ENCODE assay signal across 8 mouse cellular contexts in genomic region chr6:8951326-8951695, GRCm38 (mm10). TPM values are rescaled to one million over a fixed set of nuclear protein-coding genes. Genes with fewer than 3 reads are reported as not detected.
A peak's percentile ranks its signal among the peaks of the same experiment; 100 is the strongest.
DNase-seq lines count a peak whose midpoint lies in the region; ATAC-seq and TF ChIP-seq lines count a peak whose summit lies in the region.

No protein-coding gene starts in this region.

- peaks cover 98% of the 10 kb centered on the region for H3K27me3 ChIP-seq in embryonic facial prominence, embryonic 10.5 days (replicated peaks; ENCODE audit: low read depth, poor library complexity, severe bottlenecking)

- peak; percentile 84 for TF ChIP-seq CTCF in layer of hippocampus, adult 2 months (conservative IDR thresholded peaks at IDR 0.05)

- H3K27ac ChIP-seq in embryonic facial prominence, embryonic 10.5 days (replicated peaks) = no peak overlapping the region
- H3K27ac ChIP-seq in layer of hippocampus, adult 2 months = no peak overlapping the region

- H3K36me3 ChIP-seq in embryonic facial prominence, embryonic 10.5 days (replicated peaks) = no peaks in the 10 kb centered on the region

- WGBS in embryonic facial prominence, embryonic 10.5 days = under 1% methylated on average over 24 of the region's 24 CpGs

- no peaks in the 10 kb centered on the region for H3K9me3 ChIP-seq in embryonic facial prominence, embryonic 10.5 days

- ATAC-seq in erythroid progenitor cell, adult 5-6 weeks (replicated peaks; ENCODE audit: low FRiP score, poor library complexity, severe bottlenecking) = no peak

- peak overlapping the region; percentile 56 for H3K4me3 ChIP-seq in embryonic facial prominence, embryonic 10.5 days
- peak overlapping the region; percentile 39 for H3K4me3 ChIP-seq in layer of hippocampus, adult 2 months

- peak; percentile 25 for DNase-seq in CD4-positive helper T cell, adult 2 months (ENCODE audit: low read depth, low spot score)
- DNase-seq in adrenal gland, postnatal 10 days = peak; percentile 78
- peak; percentile 84 for DNase-seq in embryonic facial prominence, embryonic 10.5 days (ENCODE audit: low spot score)
- peak; percentile 38 for DNase-seq in heart, postnatal 4 days
- peak in 1 of 2 experiments; percentile 68 for DNase-seq in layer of hippocampus, adult 2 months (ENCODE audit: low spot score in 2 of 2)
- peak; percentile 25 to 28 for DNase-seq in lung, adult 18-20 months
- peak; percentile 86 for DNase-seq in retina, embryonic 14.5 days (ENCODE audit: low spot score)

- H3K4me1 ChIP-seq in embryonic facial prominence, embryonic 10.5 days = peaks cover 32% of the 10 kb centered on the region

RNA-seq across cellular contexts. Expression of gene Nxph1, which starts 3.1 kb away (rescaled TPM):
- 1 to 10 TPM; 2.0 to 2.7 TPM for total RNA-seq in adrenal gland, postnatal 10 days (2021)
- 0.32 and 0.41 TPM in 2 replicates for polyA plus RNA-seq in embryonic facial prominence, embryonic 10.5 days (2016; fragmentation: Nextera tagmentation; extraction: Ambion mirVana)
- total RNA-seq in heart, postnatal 4 days (2021) = under 1 TPM in 1 of 2 experiments, not detected in 1; 0.10 TPM
- total RNA-seq in layer of hippocampus, adult 2 months (2021) = 10 to 100 TPM; 37.1 to 38.0 TPM
- total RNA-seq in erythroid progenitor cell, adult 5-6 weeks (2015; ENCODE audit: low replicate concordance) = not detected in 2 replicates
- total RNA-seq in erythroid progenitor cell, adult 5-6 weeks (2017; ENCODE audit: low replicate concordance) = not detected in 2 replicates

Comparison
In these comparisons a context has a peak if more than half of its experiments do, and no peak if none do; other contexts are left out.
1. RNA of gene Nxph1, which starts 3.1 kb away (total RNA-seq): 37.1 to 38.0 TPM in layer of hippocampus, adult 2 months; 2.0 to 2.7 TPM in adrenal gland, postnatal 10 days, 0.10 TPM in heart, postnatal 4 days and not detected in erythroid progenitor cell, adult 5-6 weeks; every median in the first group is over 10 times any median in the second.